Mouse (Mus musculus) cerebellum, adult 9-10 months (tissue): ENCODE results near the gene Chst4.
"Not testable (repeated sequence)": the region's sequence is repeated elsewhere in the genome, so short reads cannot be mapped to it uniquely, and the experiment has no call there.

ENCODE experiments used
- DNase-seq: peaks from one replicate; pipeline ENCODE4 v3.0.0; 2022

The Chst4 gene

DNA sequence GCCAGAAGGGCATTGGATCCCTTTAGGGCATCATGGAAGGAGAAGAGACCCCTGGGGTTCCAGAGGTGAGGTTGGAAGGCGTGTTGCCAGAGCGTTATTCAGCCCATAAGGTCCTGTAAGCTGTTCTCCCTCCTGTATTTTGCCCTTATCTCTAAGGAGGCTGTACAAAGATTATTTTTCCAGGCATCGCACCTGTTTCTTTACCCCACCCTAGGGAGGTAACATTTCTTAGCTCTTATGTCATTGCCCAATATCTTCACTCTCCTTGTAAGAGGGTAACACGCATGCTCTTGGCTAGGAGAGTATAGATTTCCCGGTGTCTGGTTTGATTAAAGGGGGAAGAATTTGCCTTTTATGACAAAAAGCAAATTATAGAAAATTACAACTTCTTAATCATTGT, at the start of gene Chst4:
Gene Chst4, minus strand, starts transcription at position 82 of the 400 bp plus-strand sequence.
- DNase-seq = no peak

DNA sequence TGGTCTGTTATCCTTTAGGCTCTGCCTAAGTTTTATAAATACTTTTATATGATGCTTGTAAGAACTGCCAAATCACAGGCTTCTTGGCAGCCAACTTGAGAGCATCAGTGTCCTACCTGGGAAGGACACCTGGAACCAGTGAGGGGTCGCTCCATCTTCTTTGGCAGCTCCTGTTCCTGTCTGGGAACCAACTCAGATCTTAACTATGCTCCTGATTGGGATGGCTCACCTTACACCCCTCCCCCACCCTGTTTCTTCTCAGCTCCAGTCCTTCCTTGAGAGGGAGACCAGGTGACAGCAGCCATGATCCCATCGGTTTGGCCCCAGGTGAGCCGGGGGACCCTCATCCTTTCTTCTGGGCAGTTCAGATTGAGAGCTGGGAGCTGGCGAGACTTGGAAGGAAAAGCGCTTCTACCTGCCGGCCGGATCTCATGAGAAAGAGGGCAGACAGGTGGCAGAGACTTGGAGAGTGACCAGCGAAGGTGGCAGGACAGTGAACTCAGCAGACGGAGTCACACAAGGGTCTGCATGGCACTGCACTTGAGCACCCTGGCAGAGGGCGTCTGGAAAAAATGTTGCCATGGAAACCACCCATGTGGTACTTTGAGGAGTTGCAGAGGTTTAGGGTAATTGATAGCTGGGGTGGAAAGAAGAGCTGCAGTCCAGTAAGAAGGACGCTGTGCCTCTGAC, 43.0 kb upstream of the Chst4 start:
- DNase-seq = no peak

DNA sequence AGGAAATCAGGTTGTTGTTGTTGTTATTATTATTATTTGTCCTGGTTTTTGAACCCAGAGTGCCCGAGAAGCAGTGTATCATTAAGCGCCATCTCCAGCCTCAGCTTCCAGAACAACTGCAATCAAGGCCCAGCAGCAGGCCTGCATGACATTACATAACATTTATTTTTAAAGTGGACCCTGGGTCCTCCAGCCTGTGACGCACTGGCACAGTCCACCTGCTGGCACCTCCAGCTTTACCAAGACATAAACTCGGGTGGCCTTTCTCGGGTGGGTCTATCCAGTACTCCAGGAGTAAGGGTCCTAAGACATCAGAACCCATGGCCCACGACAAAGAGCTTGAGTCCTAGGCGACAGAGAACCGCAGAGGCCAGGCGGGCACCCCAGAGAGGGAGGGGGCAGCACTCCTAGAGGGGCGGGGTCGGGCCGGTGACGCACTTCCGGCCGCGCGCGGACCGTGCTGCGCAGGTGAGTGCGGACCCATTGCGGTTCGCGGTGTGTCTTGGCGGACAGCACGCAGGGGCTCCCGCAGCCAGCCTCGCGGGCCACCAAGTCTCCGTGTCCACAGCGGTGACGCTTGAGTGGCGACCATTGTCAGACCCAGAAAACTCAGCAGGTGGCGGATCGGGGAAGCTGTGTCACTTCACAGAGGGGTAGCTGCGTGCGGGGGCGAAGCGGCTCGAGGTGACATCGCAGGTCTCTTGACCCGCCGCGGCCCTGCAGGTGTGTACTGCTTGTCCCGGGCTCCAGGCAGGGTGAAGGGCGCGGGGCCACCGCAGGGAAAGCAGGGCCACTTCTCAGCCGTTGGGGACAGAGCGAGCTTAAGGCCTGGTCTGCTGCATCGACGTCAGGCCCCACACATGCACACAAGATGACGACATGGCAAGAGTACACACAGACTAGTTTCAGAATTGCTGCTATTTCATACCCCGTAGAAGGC, 40.0 kb upstream of the Chst4 start, which contains the start of gene Zfp612:
Gene Zfp612, plus strand, starts transcription at position 465 of the 940 bp plus-strand sequence.
- peak; percentile 84 for DNase-seq

DNA sequence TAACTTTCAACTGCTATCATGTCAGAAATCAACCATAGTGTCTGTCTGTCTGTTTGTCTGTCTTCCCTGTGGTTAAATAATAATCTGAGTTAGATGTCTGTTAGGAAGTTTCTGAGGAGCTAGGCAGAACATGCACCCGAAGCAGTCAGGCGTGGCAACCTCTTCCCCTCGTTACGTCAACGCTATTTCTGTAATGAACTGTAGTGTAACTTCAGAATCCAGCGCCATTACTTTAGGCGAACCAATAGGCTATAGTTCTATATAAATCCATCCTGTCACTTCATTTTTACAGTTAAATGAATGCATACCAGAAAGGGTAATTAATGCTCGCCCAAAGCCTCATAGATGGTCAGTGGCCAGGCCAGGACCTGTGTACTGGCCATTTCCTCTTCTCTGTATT, 35.0 kb upstream of the Chst4 start:
- DNase-seq = no peak

DNA sequence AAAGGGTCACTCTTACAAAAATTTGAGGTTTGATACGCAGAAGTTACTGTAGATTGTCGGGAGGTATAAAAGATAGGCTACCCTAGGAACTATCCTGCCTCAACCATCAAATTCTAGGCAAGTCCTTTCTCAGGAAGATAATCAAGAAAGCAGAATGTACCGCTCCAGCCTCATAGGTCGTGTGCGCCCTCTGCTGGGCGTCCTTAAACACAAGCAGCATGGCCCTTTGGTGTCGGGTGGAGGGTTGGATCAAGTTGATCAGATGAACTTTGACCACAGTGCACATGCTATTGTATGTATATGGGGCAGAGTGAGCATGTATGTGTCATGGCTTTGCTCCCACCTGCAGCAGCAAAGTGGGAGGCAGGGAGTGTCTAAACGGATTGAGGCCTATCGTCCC, 32.1 kb upstream of the Chst4 start:
- DNase-seq = peak; percentile 60

DNA sequence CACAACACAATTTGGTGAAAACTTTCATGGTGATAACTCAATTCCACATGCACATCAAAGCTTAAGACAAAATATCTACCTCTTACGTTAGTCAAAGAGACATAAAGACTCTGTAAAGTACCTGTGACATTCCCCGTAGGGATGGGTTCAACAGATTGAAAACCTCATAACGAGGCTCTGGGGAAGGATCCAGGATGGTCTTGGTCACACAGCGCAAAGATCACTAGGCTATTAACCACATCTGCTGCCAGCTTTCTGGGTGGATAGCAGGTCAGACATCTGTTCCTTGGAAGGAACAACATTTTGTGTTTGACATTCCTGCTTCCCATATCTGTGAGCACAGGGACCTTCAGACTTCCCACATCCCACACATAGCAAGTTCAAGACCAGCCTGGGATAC, 30.2 kb upstream of the Chst4 start:
- no peak for DNase-seq

DNA sequence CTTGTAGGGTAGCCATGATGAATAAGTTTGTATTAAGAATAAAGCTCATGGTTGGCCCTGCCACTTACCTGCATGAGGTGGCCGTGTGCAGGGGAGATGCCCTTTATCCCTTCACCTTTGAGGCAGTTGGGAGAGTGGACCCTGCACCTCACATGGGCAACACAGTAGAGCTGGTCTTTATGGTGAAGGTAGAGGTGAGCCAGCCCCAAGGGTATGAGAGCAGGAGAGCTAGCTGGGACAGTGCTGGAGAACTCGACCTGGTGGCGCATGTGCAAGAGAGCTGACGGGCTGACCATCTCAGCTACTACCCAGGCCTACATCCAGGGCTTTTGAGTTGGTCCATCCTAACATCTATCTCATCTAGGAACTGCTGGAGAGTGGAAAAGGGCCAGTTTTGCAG, 26.1 kb upstream of the Chst4 start:
- DNase-seq = no peak

DNA sequence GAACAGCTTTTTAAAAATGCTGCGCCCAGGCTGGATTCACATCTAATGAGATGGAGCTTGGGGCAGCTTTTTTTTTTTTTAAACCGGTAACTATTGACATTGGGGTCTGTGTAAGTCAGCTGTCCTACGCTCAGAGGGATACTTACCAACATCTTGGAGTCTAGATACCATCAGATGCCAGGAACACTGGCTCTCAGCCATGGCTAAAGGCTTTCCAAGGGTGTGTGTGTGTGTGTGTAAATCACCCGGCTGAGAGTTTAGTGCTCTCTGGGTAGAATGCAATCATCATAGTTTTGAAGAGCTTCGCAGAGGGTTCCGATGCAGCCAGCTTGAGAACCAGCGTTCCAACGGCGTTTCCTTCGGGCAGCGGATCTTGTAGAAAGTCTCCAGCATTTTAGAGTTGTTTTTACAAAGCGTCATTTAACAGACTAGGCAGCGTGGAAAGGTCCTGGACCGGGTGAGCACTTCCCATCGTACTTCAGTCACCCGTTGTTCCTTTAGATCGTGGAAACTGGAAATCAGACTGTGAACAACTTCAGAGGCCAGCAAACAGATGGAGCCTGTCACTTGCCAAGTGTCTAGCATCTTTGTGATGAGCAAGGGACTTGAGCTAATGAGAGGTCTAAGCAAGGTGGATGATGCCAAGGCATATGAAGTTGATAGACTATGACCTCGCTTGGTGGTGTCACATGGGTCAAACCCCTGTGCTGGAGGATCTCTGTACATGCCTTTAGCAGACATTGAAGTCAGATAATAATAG, 25.2 kb upstream of the Chst4 start:
- DNase-seq = no peak

DNA sequence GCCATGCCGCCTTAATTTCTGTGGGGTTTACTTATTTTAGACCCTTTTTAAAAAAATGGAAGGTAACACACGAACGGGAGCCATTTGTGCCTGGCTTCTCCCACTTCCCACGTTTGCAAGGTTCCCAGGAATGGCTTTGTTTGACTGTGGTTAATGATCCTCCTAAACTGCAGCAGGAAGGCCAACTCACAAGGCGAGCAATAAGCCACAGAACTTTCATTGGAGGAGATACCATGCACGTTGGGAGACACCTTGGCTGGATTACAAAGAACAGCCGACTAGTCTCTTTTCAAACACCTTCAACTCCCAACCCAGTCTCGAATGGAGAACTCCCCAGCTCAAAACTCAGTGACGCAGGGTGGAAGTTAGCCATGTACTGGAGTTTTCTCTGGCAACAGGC, 24.6 kb upstream of the Chst4 start:
- no peak for DNase-seq

DNA sequence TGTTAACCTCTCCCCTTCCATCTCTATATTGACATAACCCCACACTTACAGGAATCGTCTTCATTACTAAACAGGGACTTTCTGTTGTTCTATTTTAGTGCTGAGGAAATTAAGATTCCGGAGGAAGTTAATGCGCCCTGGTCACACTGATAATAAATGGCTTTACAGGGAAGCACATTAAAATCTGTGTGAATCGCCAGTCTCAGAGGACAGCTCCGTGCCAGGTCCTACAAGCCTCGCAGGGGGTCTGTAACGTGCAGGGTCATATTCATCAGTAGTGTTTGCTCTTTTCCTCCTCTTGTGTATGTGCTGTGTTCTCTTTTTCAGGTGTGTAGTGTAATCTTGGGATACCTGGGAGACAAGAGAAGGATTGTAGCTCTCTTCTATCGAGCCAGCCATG, 18.7 kb upstream of the Chst4 start:
- DNase-seq = no peak

DNA sequence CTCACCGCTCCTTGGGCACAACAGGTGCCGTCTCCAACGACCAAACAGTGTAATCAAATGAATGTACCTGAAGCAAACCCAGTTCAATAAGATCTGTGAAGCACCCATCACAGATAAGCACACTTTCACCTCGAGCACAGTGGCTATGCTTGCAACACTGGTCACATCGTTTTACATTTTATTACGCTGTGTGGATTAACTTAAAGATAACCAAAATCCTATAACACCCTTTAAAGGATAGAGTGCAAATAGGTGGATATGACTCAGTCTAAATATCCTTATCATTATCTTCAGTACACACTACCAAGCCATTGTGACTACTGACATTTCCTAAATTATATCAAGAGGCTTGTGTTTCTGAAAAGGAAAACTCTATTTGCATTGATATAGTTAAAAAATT, 11.7 kb upstream of the Chst4 start:
- DNase-seq = no peak

DNA sequence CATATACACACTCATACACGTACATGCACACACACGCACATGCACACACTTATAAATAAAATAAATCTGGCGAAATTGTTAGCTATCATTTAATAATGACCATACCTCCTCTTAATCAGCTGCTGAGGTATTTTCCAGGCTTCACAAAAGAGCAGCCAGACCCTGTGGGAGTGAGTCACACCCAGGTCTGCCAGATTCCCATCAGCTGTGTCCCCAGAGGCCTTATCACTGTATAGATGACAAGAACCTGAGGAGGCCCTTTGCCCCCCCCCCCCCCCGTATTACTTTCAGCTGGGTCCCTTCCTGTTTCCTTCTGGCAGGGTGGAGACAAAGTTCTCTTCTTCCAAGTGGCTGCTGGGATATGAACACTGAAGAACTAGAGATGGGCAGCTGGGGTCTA, 969 bp upstream of the Chst4 start:
- no peak for DNase-seq

DNA sequence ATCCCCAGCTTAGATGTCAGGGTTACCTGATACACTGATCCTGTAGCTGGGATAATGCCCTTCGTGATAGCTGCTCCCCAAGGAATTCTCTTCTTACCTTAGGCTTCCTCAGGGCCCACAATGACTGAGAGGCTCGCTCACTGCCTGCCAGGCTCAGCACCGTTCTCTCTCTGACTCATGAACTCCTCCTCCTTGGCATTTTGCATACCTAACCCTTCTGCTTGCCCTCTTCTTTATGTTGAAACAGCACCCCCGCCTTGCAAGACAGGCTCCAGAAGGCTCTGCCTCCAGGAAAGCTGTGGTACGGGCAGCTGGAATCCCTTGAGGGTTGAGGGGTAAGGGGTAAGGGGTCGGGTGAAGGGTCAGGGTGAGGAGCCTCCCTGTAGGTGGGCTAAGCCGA, 324 bp downstream of the Chst4 start:
- DNase-seq = no peak

DNA sequence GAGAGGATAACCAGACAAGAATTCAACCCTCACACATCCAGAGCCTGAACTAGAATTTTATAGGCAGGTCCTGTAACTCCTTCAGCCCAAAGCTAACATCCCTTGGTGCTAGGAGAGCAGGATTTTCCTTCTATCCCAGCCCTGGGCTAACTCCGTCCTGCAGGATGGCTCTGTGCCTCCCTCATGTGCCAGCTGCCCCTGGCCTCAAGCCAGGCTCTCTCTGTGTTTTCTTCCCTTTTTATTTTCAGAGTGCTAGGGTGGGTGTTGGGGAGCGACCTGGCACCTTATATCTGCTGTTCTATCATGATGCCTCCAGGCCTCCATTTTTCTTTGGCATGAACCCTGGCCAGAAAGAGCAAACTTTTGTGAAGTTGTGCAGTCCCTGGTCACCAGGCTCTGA, 3.4 kb downstream of the Chst4 start:
- no peak for DNase-seq

DNA sequence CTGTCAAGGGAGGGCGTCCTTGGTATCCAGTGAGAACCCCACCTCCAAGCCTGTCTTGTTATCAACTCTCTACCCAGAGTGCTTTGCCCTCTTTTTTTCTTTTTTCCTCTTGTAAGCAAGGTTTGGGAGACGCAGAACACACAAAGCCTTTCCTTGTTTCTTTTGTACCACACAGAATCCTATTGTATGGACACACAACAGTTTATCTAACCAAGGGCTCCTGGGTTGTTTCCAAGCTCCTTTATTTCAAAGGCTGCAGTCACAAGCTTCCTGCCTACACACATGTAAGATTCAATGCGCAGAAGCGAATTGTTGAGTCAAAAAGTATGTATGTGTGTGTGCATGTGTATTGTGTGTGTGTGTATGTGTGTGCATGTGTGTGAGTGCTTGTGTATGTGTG, 5.2 kb downstream of the Chst4 start:
- DNase-seq = no peak

DNA sequence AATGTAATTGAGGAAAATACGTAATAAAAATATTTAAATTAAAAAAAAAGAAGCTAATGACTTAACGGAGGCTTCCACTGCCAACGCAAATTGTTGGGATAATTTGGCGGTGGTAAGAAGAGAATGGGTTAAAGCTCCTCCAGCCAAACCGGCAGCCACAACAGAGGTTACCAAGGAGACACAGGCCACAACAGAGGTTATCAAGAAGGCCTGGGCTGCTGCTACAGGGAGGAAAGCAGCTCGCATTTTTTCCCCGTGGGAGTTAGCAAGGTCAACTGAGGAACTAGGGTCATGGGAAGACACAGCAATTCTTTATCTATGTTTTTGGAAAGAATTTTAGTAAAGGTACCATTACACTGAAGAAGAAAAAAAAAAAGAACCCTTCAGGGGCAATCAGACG, 5.8 kb downstream of the Chst4 start:
- not testable (repeated sequence) for DNase-seq

DNA sequence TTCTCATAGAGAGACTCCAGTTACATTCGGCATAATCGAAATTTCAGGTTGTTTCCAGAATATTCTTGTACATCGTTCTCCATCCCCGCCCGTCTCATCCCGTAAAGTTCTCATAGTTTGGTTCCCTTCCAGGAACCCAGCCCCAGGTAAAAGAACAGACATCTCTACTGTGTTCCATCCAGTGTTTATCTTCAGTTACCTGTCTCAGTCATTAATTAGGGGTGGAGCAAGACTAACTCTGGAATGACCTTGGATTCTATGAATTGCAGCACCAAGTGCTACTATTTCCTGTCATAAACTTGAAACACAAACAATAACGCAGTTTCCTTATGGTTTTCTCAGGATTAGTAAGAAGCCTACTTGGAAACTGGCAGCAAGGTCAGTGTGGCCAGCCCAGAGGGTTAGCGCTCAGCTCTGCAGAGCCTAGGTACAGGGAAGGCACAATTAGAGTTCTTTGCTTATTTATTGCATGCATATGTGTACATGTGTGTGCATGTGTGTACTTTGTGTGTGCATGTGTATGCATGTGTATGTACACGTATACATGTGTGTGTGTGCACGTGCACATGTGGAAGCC, 16.7 kb downstream of the Chst4 start:
- no peak for DNase-seq

DNA sequence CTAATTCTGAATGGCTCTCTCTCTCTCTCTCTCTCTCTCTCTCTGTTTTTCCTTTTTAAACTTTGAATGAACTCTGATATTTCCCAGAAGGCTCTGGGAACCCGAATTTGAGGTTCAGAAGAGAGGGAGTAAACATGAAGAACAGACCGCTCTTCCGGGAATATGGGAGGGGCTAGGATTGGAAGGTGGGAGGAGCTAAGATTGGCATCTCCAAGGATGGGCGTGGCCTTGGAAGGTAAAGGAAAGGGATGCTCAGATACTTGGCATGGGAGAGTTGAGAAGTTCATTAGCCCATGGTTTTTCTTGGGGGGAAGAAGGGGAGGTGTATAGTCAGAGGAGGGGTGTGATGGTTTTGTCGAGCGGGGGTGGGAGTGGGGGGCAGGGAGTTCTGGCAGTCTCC, 17.5 kb downstream of the Chst4 start:
- no peak for DNase-seq

DNA sequence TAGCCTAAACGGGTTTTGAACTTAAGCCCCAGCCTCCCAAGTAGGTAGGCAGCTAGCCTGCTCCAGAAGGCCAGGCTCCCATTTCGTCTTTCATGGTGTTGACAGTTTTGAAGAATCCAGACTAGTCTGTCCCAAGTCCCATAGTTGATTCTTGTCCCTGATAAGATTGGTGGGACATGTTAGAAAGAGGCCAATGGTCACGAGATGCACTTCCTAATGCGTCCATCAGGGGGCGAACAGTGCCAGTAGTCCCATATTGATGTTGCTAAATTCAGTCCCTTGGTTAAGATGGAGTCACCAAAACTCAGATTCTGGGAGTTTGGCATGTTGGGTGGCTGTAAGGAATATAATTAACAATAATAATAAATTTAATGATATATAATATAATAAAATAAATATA, 28.7 kb downstream of the Chst4 start:
- peak; percentile 31 for DNase-seq

DNA sequence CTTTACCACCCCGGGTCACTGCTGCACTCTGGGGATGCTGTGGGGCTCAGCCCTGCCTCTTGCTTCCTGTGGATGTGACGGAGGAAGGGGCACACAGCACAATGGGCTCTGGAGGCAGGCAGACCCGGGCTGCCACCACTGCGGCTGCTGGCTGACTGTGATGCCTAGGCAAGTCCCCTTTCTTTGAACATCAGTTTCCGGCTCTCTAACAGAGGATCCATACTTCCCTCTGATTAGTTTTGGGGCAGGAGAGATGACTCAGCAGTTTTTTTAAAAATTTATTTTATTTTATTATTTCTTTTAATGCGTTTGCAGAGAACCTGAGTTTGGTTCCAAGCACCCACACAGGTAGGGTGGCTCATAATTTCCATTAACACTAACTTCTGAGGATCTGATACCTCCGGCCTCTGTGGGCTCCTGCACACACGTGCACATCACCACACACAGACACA, 30.5 kb downstream of the Chst4 start:
- DNase-seq = no peak

DNA sequence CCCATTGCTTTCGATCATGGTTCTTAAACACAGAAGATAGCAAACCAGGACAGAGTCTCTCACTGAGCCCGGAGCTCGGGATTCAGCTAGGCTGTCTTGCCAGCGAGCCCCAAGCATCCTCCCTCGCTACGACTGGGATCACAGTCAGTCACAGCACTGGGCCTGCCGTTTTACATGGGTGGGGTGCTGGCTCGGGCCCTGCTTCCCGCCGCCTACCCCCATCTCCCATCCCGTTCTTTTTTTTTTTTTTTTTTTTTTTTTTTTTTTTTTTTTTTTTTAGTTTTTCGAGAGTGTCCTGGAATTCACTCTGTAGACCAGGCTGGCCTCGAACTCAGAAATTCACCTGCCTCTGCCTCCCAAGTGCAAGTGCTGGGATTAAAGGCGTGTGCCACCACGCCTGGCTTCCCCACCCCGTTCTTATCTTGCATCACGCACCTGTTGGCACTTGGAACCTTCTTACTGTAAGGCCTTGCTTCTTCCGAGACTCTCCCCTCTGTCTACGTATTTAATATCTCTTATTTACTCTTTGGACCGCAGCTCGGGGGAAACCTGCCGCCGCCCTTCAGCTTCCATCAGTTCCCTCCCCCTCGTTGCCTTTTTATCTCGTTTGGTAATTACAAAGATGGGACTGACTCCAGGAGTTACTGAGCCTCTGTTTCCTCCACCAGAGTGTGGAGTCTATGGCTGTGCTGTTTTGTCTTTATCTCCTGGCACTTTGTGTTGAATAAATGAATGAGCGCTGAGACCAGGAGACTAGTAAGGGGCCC, 31.1 kb downstream of the Chst4 start:
- no peak for DNase-seq

DNA sequence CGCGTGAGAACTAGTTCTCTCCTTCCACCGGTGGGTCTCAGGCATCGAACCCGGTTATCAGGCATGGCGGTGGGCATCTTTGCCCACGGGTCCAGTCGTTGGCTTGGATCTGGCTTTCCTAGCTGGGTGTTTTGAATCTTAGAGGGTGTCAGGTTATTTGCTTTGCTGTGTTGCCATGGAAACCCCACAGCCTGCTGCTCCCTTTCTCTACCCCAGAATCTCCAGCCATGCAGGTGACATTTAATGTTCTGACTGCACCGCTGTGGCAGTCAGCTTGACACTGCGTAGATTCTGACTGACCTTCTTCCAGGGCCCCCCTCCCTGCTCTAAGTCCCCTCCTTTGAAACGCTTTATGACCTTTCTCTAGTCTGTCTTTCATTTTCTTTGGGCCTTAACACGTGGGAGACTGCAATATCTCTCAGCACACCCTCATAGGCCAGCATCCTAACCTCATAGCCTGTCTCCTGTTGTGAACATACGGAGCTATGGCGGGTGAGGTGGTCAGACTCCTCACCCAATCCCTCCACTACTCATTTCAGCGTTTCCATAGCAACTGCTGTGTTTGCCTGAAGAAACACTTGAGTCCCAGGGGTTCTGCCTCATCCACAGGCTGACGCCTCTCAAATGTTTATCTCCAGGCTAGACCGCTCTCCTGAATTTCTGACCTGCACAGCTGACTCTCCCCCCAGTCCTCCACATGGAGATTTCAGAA, 33.1 kb downstream of the Chst4 start:
- DNase-seq = no peak
